Mouse (Mus musculus) stomach, postnatal 0 days (tissue): ENCODE measurements at regions not wholly inside any gene's neighbourhood (a gene's known extent, or its start where the extent isn't known, plus 50 kb on each side); places are given as distances from the start of the nearest gene placed in this dataset.

Experiments
- CTCF ChIP-seq: IDR thresholded peaks from 2 replicates; pipeline ENCODE4 v1.5.1; 2016; ENCODE audit warnings: antibody characterized with exemption, low read depth, mild to moderate bottlenecking, moderate library complexity
- EP300 ChIP-seq: optimal IDR thresholded peaks from 2 replicates; pipeline ENCODE3; 2016; ENCODE audit warnings: antibody characterized with exemption

- TF ChIP-seq CTCF (no peak), EP300 (no peak)
These were observed 56.6 kb upstream of the Ofcc1 start for GRCm38 (mm10) chr13:40417856-40418255.
